Mouse (Mus musculus): ENCODE measurements at regions not wholly inside any gene's neighbourhood (a gene's known extent, or its start where the extent isn't known, plus 50 kb on each side); places are given as distances from the start of the nearest gene placed in this dataset.

- Histone ChIP-seq H3K27me3 (ENCODE audit: control insufficient read depth, insufficient read depth, low read length) (no peaks in the 10 kb centered on the region), H3K4me3 (replicated peaks; ENCODE audit: low read length) (no peak overlapping the region), H3K27ac (ENCODE audit: low read length) (no peak overlapping the region), H3K9me3 (replicated peaks; ENCODE audit: control insufficient read depth, low read length) (no peaks in the 10 kb centered on the region), H3K4me1 (ENCODE audit: control insufficient read depth, insufficient read depth, low read length) (no peaks in the 10 kb centered on the region), H3K9ac (ENCODE audit: low read length) (no peak overlapping the region), H3K36me3 (ENCODE audit: control insufficient read depth, insufficient read depth, low read length) (no peaks in the 10 kb centered on the region), H3K4me2 (ENCODE audit: low read depth, low read length) (no peak overlapping the region)
- ATAC-seq (ENCODE audit: insufficient read depth, low FRiP score) = no peak
- 87% methylated on average over 5 of the region's 5 CpGs for WGBS
Observed at GRCm38 (mm10) chr3:56773920-56774319, 527.9 kb downstream of the Tm4sf1 start.

- Histone ChIP-seq H3K4me2 (ENCODE audit: low read depth, low read length) (no peak overlapping the region), H3K9ac (ENCODE audit: low read length) (no peak overlapping the region), H3K4me3 (replicated peaks; ENCODE audit: low read length) (no peak overlapping the region), H3K9me3 (replicated peaks; ENCODE audit: control insufficient read depth, low read length) (no peaks in the 10 kb centered on the region), H3K4me1 (ENCODE audit: control insufficient read depth, insufficient read depth, low read length) (no peaks in the 10 kb centered on the region), H3K36me3 (ENCODE audit: control insufficient read depth, insufficient read depth, low read length) (no peaks in the 10 kb centered on the region), H3K27me3 (ENCODE audit: control insufficient read depth, insufficient read depth, low read length) (no peaks in the 10 kb centered on the region), H3K27ac (ENCODE audit: low read length) (no peak overlapping the region)
- WGBS = 83% methylated on average over 2 of the region's 2 CpGs
- no peak for ATAC-seq (ENCODE audit: insufficient read depth, low FRiP score)
Observed at GRCm38 (mm10) chr3:56770225-56770624, 531.6 kb downstream of the Tm4sf1 start.

GRCm38 (mm10) chr3:56767133-56767532 is 534.7 kb downstream of the Tm4sf1 start:
- Histone ChIP-seq H3K4me3 (replicated peaks; ENCODE audit: low read length) (no peak overlapping the region), H3K36me3 (ENCODE audit: control insufficient read depth, insufficient read depth, low read length) (no peaks in the 10 kb centered on the region), H3K4me2 (ENCODE audit: low read depth, low read length) (no peak overlapping the region), H3K9ac (ENCODE audit: low read length) (no peak overlapping the region), H3K27ac (ENCODE audit: low read length) (no peak overlapping the region), H3K4me1 (ENCODE audit: control insufficient read depth, insufficient read depth, low read length) (no peaks in the 10 kb centered on the region), H3K9me3 (replicated peaks; ENCODE audit: control insufficient read depth, low read length) (no peaks in the 10 kb centered on the region), H3K27me3 (ENCODE audit: control insufficient read depth, insufficient read depth, low read length) (no peaks in the 10 kb centered on the region)
- 75% methylated on average over 3 of the region's 3 CpGs for WGBS
- no peak for ATAC-seq (ENCODE audit: insufficient read depth, low FRiP score)

GRCm38 (mm10) chr3:56764336-56764735 is 537.5 kb downstream of the Tm4sf1 start:
- Histone ChIP-seq H3K27me3 (ENCODE audit: control insufficient read depth, insufficient read depth, low read length) (no peaks in the 10 kb centered on the region), H3K4me1 (ENCODE audit: control insufficient read depth, insufficient read depth, low read length) (no peaks in the 10 kb centered on the region), H3K27ac (ENCODE audit: low read length) (no peak overlapping the region), H3K36me3 (ENCODE audit: control insufficient read depth, insufficient read depth, low read length) (no peaks in the 10 kb centered on the region), H3K9ac (ENCODE audit: low read length) (no peak overlapping the region), H3K4me3 (replicated peaks; ENCODE audit: low read length) (no peak overlapping the region), H3K4me2 (ENCODE audit: low read depth, low read length) (no peak overlapping the region), H3K9me3 (replicated peaks; ENCODE audit: control insufficient read depth, low read length) (no peaks in the 10 kb centered on the region)
- WGBS = 90% methylated on average over 3 of the region's 3 CpGs
- ATAC-seq (ENCODE audit: insufficient read depth, low FRiP score) = no peak

DNA sequence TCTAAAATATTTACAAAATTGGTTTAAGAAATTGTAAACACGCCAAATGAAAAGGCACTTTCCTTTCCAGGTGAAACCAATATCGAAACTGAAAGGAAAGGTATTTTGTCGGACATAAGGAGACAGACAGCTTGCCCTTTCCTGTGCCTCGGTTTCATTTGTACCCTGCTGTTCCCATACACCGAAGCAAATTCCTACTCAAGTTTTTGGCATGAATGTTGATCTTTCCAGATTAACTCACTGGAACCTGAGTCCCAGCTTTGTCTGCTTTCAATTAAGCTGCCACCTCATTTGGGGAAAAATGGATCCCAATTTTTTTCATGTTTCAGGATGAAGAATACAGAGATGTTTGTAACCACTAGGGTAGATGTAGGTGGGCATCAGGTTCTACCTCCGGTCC is 537.9 kb downstream of the Tm4sf1 start:
- no peaks in the 10 kb centered on the region for H3K36me3 ChIP-seq (ENCODE audit: control insufficient read depth, insufficient read depth, low read length)
- no peak overlapping the region for H3K4me2 ChIP-seq (ENCODE audit: low read depth, low read length)
- no peak overlapping the region for H3K27ac ChIP-seq (ENCODE audit: low read length)
- 83% methylated on average over 6 of the region's 6 CpGs for WGBS
- H3K4me1 ChIP-seq (ENCODE audit: control insufficient read depth, insufficient read depth, low read length) = no peaks in the 10 kb centered on the region
- no peak for ATAC-seq (ENCODE audit: insufficient read depth, low FRiP score)
- no peaks in the 10 kb centered on the region for H3K27me3 ChIP-seq (ENCODE audit: control insufficient read depth, insufficient read depth, low read length)
- no peak overlapping the region for H3K9ac ChIP-seq (ENCODE audit: low read length)
- no peak overlapping the region for H3K4me3 ChIP-seq (replicated peaks; ENCODE audit: low read length)
- H3K9me3 ChIP-seq (replicated peaks; ENCODE audit: control insufficient read depth, low read length) = no peaks in the 10 kb centered on the region

DNA sequence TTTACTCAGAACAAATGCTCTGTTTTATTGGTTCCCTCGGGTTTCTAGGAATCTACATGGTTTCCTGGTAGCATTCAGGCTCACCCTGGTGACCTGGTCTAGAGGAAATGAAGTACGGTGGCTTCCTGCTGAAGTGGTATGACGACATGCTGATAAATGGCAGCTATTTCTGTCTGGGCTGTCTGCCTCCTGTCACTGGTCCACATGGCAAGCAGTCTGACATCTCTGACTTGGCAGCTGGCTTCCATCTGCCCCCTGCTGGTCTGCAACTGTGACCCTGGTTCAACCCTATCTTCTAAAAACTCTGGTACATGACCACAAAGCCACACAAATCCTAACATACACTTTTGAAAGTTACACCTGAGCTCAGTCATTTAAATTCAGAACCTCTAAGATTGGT is 548.1 kb downstream of the Tm4sf1 start:
- H3K27me3 ChIP-seq (ENCODE audit: control insufficient read depth, insufficient read depth, low read length) = no peaks in the 10 kb centered on the region
- no peak overlapping the region for H3K9ac ChIP-seq (ENCODE audit: low read length)
- H3K4me1 ChIP-seq (ENCODE audit: control insufficient read depth, insufficient read depth, low read length) = no peaks in the 10 kb centered on the region
- H3K4me2 ChIP-seq (ENCODE audit: low read depth, low read length) = no peak overlapping the region
- no peaks in the 10 kb centered on the region for H3K36me3 ChIP-seq (ENCODE audit: control insufficient read depth, insufficient read depth, low read length)
- no peaks in the 10 kb centered on the region for H3K9me3 ChIP-seq (replicated peaks; ENCODE audit: control insufficient read depth, low read length)
- 11% methylated on average over 3 of the region's 3 CpGs for WGBS
- no peak for ATAC-seq (ENCODE audit: insufficient read depth, low FRiP score)
- H3K27ac ChIP-seq (ENCODE audit: low read length) = no peak overlapping the region
- no peak overlapping the region for H3K4me3 ChIP-seq (replicated peaks; ENCODE audit: low read length)

DNA sequence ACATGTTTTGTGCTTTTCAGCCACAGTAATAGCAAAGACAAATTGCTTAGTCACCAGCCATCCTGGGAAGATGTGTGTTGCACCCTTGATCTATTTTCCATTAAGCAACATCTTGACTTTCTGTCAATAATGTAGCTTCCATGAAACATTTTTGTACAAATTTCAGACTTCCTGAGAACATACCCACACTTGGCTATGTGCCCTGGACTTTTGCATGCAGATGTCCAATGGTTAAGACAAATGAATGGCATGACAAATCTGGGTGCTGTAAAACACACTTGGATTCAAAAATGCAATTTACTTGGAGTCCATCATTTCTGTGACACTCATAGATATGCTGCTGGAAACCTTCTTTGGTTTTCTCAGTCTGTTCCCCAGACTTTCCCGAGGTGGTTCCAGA is 549.9 kb downstream of the Tm4sf1 start:
- 52% methylated on average over 1 of the region's 1 CpGs for WGBS
- no peaks in the 10 kb centered on the region for H3K36me3 ChIP-seq (ENCODE audit: control insufficient read depth, insufficient read depth, low read length)
- H3K27ac ChIP-seq (ENCODE audit: low read length) = no peak overlapping the region
- H3K4me3 ChIP-seq (replicated peaks; ENCODE audit: low read length) = no peak overlapping the region
- no peak overlapping the region for H3K9ac ChIP-seq (ENCODE audit: low read length)
- no peaks in the 10 kb centered on the region for H3K4me1 ChIP-seq (ENCODE audit: control insufficient read depth, insufficient read depth, low read length)
- ATAC-seq (ENCODE audit: insufficient read depth, low FRiP score) = no peak
- no peaks in the 10 kb centered on the region for H3K27me3 ChIP-seq (ENCODE audit: control insufficient read depth, insufficient read depth, low read length)
- H3K9me3 ChIP-seq (replicated peaks; ENCODE audit: control insufficient read depth, low read length) = no peaks in the 10 kb centered on the region
- no peak overlapping the region for H3K4me2 ChIP-seq (ENCODE audit: low read depth, low read length)

DNA sequence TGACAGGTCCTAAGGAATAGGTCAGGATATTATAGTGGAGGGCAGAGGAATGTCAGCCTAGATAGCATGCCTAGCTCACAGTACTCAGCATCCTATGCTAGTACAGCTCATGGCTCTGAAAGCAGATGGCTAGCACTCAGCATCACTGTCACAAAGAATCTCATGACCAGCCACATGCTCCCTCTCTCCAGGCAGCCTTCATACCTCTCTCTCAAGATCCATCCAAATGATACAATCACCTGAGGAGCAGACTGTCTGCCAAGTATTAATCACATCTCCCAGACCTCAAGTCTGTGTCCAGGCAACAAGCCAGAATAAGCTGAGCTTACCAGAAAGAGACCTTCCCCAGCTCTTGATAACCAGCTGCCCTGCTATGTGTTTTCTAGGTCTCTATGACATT is 557.4 kb upstream of the Nbea start:
- no peak overlapping the region for H3K27ac ChIP-seq (ENCODE audit: low read length)
- H3K27me3 ChIP-seq (ENCODE audit: control insufficient read depth, insufficient read depth, low read length) = no peaks in the 10 kb centered on the region
- H3K4me1 ChIP-seq (ENCODE audit: control insufficient read depth, insufficient read depth, low read length) = no peaks in the 10 kb centered on the region
- H3K36me3 ChIP-seq (ENCODE audit: control insufficient read depth, insufficient read depth, low read length) = no peaks in the 10 kb centered on the region
- no peak overlapping the region for H3K4me2 ChIP-seq (ENCODE audit: low read depth, low read length)
- H3K9me3 ChIP-seq (replicated peaks; ENCODE audit: control insufficient read depth, low read length) = no peaks in the 10 kb centered on the region
- ATAC-seq (ENCODE audit: insufficient read depth, low FRiP score) = no peak
- H3K4me3 ChIP-seq (replicated peaks; ENCODE audit: low read length) = no peak overlapping the region
- no peak overlapping the region for H3K9ac ChIP-seq (ENCODE audit: low read length)

DNA sequence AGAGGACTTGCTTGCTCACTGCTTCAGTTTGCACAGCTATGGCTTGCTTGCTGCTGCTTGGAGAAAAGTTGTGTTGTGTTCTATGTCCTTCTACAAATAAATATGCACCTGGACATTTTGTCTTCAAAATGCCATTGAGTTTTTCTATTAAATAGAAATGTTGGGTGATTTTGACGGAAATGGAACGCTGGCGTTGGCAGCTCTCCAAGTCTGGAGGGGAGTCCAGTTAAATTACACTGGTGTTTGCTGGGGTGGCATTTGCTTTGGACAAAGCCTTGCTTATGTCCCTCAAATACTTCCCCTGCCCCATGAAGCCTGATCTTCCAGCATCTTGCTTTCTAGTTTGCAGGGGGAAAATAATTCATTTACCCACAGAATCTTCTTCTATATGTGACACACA is 556.0 kb upstream of the Nbea start:
- ATAC-seq (ENCODE audit: insufficient read depth, low FRiP score) = no peak
- no peaks in the 10 kb centered on the region for H3K4me1 ChIP-seq (ENCODE audit: control insufficient read depth, insufficient read depth, low read length)
- H3K9me3 ChIP-seq (replicated peaks; ENCODE audit: control insufficient read depth, low read length) = no peaks in the 10 kb centered on the region
- no peak overlapping the region for H3K4me3 ChIP-seq (replicated peaks; ENCODE audit: low read length)
- no peak overlapping the region for H3K4me2 ChIP-seq (ENCODE audit: low read depth, low read length)
- H3K9ac ChIP-seq (ENCODE audit: low read length) = no peak overlapping the region
- WGBS = 78% methylated on average over 3 of the region's 3 CpGs
- H3K27ac ChIP-seq (ENCODE audit: low read length) = no peak overlapping the region
- H3K27me3 ChIP-seq (ENCODE audit: control insufficient read depth, insufficient read depth, low read length) = no peaks in the 10 kb centered on the region
- no peaks in the 10 kb centered on the region for H3K36me3 ChIP-seq (ENCODE audit: control insufficient read depth, insufficient read depth, low read length)

GRCm38 (mm10) chr3:56730849-56731248 is 547.3 kb upstream of the Nbea start:
- Histone ChIP-seq H3K9ac (ENCODE audit: low read length) (no peak overlapping the region), H3K27ac (ENCODE audit: low read length) (no peak overlapping the region), H3K36me3 (ENCODE audit: control insufficient read depth, insufficient read depth, low read length) (no peaks in the 10 kb centered on the region), H3K4me2 (ENCODE audit: low read depth, low read length) (no peak overlapping the region), H3K27me3 (ENCODE audit: control insufficient read depth, insufficient read depth, low read length) (no peaks in the 10 kb centered on the region), H3K9me3 (replicated peaks; ENCODE audit: control insufficient read depth, low read length) (no peaks in the 10 kb centered on the region), H3K4me1 (ENCODE audit: control insufficient read depth, insufficient read depth, low read length) (no peaks in the 10 kb centered on the region), H3K4me3 (replicated peaks; ENCODE audit: low read length) (no peak overlapping the region)
- no peak for ATAC-seq (ENCODE audit: insufficient read depth, low FRiP score)
- WGBS = 60% methylated on average over 3 of the region's 3 CpGs

Data from stomach, embryonic 16.5 days (tissue).